Mouse (Mus musculus) embryo, embryonic 11 days (tissue): Measurements from ENCODE around the gene Ankrd34a.

ENCODE experiments used
- DNase-seq: peaks from one replicate; pipeline ENCODE4 v3.0.0-alpha.2; 2015

Ankrd34a gene

DNA sequence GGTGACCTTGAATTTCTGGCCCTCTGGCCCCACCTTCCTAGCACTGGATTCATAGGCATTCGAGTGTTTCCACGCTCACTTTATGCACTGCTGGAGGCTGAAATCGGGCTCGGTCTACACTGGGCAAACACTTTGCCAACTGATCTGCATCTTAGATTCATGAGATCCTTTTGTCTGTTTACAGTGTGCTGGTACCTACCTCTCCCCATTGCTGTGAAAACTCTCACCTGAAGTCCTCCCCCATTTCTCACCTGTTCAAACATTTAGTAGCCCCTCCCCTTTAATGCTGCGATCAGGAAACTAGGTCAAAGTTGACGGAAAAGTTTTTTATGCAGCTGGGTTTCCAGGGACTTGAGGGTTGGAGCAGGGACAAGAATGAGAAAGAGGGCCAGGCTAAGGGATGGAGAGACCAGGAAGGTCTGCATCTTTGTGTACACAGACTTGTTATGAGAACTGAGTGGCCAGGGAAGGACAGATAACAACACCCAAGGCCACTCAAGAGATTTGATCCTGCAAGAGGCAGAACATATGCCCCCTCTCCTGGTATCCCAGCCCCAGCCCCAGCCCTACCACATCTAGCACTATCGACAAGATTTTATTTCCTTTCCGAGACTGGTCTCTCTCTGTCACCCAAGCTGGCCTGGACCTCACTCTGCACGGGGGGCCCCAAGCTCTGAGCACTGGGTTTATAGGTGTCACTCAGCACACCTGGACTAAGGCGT is 32.4 kb upstream of the Ankrd34a start:
- DNase-seq, result no peak

DNA sequence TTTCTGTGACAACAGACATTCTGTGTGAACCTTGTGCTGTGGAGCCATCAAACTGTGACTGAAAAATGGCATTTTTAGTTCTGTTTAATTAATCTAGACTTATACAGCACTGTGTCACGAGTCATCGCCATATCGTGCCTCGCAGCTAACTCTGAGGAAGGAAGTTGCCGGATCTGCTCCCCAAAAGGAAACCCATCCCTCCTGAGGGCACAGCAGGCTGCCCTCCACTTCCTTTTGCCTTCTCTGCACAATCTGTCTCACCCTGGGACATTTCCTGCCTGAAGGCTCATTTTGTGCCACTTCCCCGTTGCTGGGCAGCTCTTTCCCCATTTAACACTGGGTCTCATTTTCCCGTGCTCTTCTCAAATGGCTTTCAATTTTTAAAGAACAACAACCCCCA is 31.8 kb upstream of the Ankrd34a start:
- DNase-seq, result no peak

DNA sequence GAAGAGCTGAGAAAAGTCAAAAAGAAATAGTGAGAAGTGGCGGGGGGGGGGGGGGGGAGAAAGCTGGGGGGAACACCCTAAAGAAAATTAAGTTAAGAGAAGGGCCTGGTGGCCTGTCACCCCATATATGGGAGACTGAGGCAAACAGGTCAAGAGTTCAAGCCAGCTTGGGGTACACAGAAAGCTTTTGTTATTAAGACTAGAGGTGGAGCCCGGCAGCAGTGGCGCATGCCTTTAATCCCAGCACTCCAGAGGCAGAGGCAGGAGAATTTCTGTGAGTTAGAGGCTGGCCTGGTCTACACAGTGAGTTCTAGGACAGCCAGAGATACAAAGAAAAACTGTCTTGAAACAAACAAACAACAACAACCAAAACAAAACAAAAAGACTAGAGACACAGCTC is 31.3 kb upstream of the Ankrd34a start:
- DNase-seq, result no peak

DNA sequence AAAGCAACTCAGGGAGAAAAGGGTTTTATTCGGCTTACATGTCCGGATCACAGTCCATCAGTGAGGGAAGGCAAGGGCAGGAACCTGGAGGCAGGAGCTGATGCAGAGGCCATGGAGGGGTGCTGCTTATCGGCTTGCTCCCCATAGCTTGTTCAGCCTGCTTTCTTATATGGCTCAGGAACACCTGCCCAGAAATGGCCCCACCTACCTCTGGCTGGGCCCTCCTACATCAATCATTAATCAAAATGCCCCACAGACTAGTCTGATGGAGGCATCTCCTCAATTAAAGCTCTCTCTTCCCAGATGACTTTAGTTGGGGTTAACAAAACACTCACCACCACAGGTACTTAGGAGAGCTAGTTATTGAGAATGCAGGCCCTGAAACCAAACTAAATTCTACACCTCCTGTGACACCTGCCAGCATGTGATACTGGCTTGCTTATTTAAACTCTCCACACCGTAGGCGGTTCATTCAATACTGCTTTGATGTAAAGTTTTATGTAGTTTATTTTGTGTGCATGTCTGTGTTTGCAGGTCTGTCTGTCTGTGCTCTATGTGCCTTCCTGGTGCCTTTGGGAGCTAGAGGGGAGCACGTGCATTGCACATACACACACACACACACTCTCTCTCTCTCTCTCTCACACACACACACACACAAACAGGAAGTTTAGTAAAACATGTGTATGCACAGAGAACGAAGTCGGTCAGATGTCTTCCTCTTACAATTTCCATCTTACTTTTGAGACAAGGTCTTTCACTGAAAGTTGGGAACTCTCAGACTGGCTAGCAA is 29.6 kb upstream of the Ankrd34a start:
- no peak for DNase-seq

DNA sequence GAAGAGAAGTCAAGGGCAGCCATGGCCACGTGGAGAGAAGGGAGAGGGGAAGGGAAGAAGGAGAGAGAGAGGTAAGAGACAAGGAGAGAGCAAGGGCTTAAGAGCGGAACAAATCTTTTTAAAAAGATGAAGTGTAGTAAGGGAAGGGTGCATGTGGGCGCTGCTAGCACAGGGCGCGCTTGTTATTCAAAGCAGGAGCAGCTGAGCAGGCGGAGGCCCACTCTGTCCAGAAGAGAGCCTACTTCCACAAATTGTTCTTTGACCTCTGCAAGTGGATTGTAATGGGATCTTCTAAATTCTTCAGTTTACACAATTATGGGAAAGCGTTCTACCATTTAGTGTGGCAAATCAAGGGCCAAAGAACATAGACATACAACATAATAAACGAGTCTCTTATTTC is 27.8 kb upstream of the Ankrd34a start:
- DNase-seq, result no peak

DNA sequence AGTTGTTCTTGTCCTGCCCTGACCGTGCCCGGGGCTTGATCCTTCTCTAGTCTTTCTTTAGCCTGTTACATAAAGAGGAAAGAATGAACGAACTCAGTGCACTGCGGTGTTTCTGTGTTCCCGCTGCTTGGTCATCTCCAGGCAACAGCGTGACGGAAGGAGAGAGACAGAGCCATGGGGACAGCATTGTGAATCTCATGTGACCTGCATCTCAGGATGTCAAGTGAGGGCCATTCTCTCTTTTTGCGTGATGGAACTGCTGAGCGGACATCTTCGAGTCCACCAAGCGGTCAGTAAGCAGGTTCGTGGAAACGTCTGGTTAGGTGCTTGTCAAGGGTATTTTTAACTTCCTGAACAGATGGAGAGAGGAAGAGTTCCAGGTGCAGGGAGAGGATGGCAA is 26.9 kb upstream of the Ankrd34a start:
- DNase-seq, result no peak

DNA sequence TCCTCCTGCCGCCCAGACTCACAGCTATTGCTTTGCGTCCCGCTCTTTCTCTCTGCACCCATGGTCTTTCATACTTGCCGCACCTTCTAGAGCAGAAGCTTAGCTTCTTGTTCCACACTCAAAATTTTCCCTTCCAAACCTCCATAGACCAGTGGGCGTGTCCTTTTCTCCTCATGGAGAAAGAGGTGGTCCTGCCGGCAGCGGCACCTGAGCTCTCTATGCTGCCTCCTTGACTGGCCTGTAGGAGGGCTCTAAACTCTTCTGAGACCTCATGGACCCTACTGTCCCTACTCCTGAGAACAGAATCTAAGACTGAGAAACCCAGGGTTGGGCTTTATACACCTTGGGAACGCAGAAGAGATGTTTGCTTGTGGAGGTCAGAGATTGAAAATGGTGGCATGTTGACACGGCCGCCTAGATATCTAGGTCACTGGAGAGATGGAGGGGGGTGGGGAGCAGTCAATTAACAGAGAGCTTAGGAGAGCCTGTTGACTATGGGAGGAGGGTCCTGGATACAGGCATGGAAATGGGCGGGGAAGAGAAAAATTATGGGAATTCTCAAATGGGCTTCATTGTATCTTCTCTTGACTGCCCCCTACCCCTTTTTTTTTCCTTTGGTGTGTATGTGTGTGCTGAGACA is 26.4 kb upstream of the Ankrd34a start:
- no peak for DNase-seq

DNA sequence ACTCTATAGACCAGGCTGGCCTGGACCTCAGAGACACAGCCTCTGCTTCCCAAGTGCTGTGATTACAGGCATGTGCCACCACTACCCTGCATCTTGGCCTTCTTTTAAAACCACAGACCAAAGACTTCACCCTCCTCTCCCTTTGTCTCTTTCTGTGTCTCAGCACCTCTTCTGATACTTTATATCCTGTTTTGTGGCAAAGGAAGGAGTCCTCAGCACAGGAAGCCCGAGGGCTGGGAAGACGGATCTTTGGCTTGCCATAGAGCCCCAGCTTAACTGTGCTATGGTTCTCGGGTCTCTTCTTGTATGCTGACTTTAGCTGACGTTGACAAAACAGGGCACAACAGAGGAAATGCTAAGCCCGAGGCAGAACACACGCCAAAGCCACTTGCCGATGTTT is 25.8 kb upstream of the Ankrd34a start:
- DNase-seq, result no peak

DNA sequence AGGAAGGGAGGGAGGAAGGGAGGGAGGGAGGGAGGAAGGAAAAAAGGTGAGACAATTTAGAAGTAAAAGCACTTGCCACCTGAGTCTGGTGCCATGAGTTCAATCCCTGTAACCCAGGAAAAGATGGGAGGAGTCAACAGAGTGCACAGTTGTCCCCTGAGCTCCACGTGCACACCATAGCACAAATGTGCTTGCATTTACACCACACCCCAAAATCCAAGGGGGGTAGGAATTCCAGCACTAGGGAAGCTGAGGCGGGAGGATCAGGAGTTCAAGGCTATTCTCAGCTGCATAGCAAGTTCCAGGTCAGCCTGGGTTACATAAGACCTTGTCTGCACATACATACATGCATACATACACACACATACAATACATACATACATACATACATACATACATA is 25.1 kb upstream of the Ankrd34a start:
- DNase-seq, result no peak

DNA sequence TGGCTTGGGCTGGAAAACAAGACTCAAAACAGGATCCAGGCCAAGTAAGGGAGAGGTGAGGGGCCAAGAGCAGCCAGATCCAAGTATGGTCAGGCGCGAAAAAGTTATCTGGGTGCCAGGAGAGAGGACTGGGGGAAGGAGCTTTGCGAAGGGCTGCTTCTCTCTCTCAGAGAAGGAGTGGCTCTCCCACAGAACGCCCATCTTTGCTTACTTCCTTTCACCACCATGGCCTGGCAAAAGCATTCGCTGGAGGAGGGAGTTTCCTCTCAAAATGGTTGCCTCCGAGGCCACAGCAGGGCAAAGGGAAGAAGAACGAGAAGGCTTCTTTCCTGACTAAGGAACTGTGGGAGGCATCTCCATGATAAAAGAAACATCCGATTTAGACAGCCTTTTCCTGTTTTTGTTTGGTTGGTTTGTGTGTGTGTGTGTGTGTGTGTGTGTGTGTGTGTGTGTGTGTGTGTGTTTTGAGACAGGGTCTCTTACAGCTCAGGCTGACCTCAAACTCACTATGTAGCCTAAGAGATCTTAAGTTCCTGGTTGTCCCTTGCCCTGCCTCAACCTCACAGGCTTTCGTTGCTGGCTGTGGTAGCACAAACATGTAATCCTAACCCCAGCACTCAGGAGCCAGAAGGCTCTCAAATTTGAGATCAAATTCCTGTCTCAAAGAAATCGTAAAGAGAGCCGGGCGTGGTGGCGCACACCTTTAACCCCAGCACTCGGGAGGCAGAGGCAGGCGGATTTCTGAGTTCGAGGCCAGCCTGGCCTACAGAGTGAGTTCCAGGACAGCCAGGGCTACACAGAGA is 24.3 kb upstream of the Ankrd34a start:
- no peak for DNase-seq

DNA sequence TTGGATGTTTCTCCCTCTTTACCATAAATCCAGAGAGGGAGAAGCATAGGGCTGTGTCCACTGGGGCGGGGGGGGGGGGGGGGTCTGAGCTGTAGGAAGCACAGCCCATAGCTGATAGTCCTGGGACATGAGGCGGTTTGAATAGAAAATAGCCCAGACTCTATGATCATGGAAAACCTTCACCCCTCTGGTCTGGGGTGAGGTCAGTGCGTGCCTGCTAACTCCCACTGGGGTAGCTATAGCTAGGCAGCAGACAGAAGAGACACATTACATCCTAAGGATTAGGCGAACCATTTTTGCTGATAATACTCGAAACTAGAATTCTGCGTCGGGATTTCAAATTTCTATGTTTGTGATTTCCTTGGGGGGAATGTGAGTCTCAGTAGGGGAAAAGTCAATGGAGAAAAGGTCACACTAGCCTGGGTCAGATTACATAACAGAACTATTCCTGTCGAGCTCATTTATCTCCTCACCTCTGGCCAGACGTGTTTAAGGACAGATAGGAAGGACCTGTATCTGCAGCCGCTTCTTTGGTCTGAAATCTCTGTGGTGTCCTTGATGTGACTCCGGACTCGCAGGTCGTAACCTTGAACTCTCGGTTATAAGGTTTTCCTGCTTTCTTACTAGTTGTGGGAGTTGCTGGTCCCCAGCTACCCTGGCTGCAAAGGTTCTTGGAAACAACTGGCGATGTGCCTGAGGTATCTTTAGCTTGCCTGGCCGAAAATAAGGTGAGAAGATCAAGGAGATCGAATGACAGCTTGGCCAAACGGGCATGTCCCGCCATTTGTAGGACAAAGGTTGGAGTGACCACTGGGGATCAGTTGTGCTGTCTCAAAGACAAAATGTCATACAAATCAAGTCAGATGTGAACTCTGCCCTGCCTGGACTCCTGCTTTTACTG is 22.6 kb upstream of the Ankrd34a start:
- DNase-seq, result no peak

DNA sequence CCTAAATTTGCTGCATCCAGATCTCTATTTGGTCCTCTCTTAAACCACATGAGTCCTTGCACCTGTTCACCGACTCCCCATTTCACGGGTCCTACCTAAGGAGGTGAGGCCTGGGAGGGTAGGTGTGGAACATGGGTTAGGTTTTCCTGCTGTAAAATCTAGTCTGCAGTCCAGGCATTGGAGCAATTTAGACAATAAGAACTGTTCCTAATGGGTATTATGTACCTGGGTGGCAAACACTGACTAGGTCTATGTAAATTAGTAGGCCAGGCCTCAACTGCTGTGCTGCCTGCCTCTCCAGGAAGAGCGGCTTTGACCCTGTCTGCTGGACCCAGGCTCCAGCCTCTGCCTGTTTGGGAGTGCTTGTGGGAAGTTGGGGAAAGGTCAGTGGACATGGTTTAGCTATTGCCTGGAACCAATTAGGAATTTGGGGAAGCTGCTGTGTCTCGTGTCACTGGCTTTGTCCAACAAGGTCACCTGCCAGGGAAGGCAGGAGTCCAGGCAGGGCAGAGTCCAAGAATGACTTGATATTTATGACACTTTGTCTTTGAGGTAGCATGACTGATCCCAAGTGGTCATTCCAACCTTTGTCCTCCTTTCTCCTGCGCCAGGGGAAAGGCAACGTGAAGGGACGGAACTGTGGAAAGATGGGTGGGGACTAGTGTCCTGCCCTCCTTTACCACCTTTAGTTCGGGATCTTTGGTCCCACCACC is 21.0 kb upstream of the Ankrd34a start:
- no peak for DNase-seq

DNA sequence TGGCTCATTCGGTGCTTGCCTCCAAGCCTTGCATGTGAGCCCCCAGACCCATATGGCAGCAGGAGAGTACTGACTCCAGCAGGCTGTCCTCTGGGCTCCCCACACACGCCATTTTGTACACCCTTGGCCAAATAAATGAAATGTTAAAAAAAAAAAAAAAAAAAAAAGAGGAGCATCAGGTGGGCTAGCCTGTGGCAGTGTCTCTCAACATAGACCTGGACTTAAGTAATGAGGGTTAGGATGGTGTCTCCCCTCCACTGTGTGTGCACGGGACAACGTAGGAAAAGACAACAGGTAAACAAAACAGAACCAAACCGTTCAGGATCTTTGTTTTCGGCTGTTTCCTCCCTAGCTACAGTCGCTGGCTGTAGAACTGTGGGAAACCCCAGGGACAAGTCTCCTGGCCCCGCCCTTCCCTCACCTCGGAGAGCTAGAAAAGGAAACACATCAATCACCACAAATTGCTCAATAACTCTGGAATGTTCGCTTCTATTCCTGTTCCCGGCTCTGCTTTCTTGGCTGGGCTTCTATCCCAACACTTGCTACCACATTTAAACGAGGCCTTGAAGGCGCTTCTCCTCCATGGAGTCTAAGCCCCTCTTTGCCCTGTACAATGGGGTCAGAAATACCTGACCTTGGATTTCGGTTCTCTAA is 20.3 kb upstream of the Ankrd34a start:
- DNase-seq, result peak; percentile 63

DNA sequence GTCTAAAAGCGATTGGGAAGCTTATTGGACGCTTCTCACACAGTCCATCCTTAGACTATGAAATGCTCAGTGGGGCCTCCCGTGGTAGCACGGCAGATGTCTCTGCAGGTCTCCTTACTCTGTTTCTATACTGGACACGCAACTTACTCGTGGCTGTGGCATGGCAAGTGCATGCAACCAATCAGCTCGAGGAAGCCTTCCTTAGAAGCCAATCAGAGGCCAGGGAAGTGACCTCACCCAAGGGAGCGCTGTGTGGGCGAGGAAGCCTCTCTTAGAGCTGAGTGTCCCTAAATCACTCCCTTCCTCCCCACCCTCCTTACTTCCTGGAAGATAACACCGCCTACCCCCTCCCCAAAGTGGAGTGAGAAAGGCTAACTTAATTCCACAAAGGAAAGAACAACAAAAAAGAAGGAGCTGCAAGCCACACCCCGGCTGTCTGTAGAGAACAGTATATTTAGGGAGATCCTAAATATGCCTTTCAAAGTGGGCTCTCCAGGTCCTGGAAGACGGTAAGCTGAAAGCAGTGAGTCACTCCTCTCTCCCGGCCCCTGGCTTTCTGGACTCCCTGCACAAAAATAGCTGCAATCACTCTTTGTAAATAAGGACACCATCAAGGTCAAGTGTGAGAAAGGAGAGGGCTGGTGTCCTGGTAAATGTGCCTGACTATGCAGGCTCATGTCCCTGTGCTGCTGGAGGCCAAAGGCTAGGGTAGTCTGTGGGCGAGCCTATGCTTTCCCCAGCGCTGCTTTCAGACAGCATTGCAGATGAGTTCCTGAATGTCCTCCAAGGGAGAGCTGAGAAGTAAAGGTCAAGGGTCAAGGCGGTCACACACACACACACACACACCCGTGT is 19.5 kb upstream of the Ankrd34a start, which contains the start of gene Gm16253:
Gm16253 (plus strand) TSS at position 295 of the 852 bp plus-strand sequence.
- DNase-seq, result peak; percentile 91

DNA sequence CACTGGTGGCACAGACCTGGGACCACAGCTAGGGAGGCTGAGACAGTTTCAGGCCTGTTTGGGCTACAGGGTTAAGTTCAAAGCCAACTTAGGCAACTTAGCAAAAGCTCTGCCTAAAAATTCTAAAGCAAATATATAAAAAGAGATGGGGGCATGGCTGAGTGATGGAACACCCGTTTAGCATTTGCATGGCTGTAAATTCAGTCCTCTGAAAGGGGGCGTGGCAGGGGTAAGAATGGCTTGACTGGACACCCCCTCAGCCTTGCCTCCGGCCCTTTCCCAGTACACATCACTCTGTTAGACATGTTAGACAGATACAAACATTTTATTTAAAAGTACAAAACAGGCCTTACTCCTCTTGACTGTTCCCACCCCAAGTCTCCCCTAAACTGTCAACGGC is 18.9 kb upstream of the Ankrd34a start:
- DNase-seq, result no peak

DNA sequence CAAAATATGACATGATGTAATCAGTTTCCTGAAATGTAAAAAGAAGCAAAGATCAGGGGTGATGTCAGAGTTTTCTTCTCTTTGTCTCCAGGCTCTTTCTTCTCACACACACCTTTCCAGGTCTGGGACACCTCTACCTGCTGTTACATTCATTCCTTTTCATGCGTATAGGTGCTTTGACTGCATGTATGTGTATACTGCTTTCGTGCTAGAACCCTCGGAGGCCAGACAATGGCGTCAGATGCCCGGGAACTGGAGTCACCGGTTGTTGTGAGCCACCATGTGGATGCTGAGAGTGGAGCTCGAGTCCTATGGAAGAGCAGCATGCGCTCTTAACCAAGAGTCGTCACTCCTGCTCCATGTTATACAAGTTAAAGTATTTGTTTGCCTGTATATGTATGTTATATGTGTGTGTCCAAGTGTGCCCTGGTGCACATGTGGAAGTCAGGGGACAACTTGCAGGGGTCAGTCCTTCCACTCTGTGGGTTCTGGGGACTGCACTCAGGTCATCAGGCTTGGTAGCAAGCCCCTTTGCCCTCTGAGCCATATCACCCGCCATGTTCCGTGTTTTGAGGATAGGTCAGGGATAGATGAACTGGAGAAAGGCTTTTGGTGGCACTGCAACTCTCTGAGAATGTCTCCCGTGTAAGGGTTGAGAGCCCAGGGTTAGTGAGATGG is 17.7 kb upstream of the Ankrd34a start:
- no peak for DNase-seq

DNA sequence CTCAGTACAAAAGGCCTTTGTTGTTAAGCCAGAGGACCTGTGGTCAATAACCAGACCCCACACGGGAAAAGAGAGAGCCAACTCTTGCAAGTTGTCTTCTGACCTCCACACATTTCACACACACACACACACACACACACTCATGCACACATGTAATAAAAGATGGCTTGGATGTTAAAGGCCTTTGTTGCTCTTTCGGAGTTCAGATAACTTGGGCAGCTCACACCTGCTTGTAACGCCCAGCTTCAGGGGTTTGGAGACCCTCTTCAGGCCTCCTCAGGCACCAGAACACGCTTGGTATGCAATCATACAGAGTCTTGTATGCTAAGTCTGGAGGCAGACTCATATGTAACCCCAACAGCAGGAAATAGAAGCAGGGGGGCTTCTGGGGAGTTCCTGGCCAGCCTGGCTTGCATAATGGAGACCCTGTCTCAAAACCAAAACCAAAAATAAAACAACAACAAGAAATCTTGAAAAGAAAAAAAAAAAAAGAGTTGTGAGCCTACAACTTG is 17.1 kb upstream of the Ankrd34a start:
- no peak for DNase-seq

DNA sequence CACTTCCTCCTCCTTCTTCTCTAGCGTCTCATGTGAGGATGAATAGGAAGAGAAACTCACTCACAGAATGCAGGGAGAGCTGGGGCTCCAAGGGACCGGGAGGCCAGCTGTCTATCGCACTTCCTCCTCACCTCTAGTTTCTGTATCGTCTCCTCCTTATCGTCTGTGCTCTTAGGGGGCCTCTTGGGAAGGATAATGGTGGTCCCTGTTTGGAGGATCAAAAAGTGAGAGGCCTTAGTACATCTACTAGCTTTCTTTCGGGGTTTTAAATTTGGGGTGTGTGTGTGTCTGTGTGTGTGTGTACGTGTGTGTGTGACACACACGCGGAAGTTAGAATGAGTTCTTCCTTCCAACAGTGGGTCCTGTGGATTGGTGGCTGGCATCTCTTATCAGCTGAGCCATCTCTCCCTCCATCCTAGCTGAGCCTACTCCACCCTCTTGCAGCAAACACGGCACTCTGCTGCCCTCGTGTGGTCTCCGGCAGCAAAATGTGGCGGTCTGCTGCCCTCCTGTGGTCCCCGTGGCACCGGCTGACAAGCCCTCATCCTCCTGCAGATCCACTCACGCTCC is 16.5 kb upstream of the Ankrd34a start:
- DNase-seq, result peak; percentile 91

DNA sequence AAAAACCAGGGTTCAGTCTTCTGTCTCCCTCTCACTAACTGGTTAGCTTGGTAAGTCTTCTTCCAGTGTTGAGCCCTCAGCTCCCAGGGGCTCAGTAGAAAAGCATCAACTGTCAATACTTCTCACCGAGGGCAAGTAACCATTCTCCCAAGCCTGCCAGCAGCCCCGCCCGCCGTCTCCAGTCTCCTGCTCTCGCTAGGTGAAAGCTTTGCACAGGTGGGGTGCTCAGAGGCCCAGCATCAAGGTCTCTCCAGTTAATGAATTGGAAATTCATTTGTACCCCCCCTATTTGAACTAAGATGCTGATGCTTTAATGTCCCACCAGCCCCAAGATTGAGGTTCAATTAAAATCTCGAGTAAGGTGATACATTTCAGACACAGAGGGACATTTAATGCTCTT is 15.3 kb upstream of the Ankrd34a start:
- no peak for DNase-seq
